Mouse (Mus musculus) megakaryocyte, embryonic 14.5 days (primary cell): ENCODE measurements around the gene Prrc2a. TPM values are rescaled to one million over a fixed set of nuclear protein-coding genes. Genes with fewer than 3 reads are reported as not detected.

Source experiments
- H3K27me3 ChIP-seq: replicated peaks from 2 replicates; pipeline ENCODE3; 2012; ENCODE audit warnings: inconsistent platforms
- H3K36me3 ChIP-seq: replicated peaks from 2 replicates; pipeline ENCODE3; 2012; ENCODE audit warnings: low read length, inconsistent platforms, mixed read lengths
- H3K4me1 ChIP-seq: 2 replicates; pipeline ENCODE4 v1.6.1; 2012; ENCODE audit warnings: inconsistent platforms
- H3K4me3 ChIP-seq: replicated peaks from 2 replicates; pipeline ENCODE3; 2012; ENCODE audit warnings: moderate library complexity, mild to moderate bottlenecking, inconsistent platforms
- H3K9me3 ChIP-seq: 2 replicates; pipeline ENCODE4 v1.6.1; 2012; ENCODE audit warnings: inconsistent platforms
- FLI1 ChIP-seq: IDR thresholded peaks from 2 replicates; pipeline ENCODE4 v1.6.1; 2012; ENCODE audit warnings: low read length, inconsistent platforms, mixed read lengths
- GATA1 ChIP-seq: IDR thresholded peaks from 3 replicates; pipeline ENCODE4 v1.6.1; 2012; ENCODE audit warnings: mixed read lengths, low read length, inconsistent platforms, borderline replicate concordance
- polyA plus RNA-seq: library from polyadenylated mRNA; stranded (reverse); fragments of >175 nt; gene quantifications from 2 replicates; pipeline ENCODE4 v1.2.3, GENCODE M21; 2012; ENCODE audit warnings: low replicate concordance; ENCODE audit not compliant: insufficient read depth

Prrc2a gene
- polyA plus RNA-seq, 1 experiment = 1,080 TPM

DNA sequence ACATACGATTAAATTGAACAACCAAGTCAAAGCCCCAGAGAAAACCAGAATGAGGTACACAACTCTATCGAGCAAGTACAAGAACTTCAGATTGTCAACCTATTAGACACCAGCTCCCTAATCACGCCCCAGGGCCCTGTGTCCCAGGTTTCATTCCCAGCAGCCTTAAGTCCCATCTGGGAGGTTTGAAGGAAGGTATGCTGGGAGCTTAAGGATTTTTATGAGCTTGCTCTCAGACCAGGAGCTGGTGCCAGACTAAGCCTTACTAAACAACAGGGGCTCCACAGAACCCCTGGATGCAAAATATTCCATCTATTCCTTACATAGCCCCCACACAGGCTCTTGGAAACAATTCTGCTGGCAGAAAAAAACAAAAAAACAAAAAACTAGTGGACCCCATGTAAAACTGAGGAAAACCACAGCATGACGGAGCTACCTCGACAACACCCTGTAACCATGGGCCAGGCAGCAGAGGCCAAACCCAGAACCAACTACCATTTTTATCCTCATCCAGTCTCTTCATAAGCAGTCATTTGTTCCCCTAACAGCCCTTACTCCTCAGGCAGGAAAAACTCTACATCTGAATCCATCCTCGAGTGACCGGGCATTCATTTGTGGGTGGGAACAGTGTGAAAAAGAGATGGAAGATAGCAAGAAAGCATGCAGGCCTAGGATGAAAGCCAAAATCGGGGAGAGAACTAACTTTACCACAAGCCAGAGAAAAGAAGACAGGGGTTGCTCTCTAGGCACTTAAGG is 1.2 kb downstream of the Prrc2a start:
- no peaks in the 10 kb centered on the region for H3K27me3 ChIP-seq
- peak overlapping the region; percentile 96 for H3K4me3 ChIP-seq
- TF ChIP-seq FLI1 (no peak), GATA1 (no peak)
- no peaks in the 10 kb centered on the region for H3K9me3 ChIP-seq
- peaks cover 55% of the 10 kb centered on the region for H3K4me1 ChIP-seq
- peaks cover 55% of the 10 kb centered on the region for H3K36me3 ChIP-seq

DNA sequence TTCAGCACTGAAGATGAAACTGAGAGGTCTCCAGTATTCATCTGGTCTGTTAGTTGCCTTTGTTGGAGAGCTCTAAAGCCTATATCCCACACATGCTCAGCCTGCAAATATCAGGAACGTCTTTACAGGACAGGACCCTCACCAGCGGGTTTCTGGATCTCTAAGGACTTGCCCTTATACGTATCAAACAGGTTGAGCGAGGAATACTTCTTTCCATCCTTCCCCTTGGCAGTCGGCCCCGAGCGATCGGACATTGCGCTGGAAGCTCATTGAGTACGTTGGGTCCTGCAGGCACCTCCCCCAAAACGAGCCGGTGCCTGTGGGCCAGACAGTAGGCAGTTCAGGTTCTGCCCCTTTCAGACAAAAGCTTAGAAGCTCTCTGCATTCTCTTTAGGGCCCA is 2.0 kb downstream of the Prrc2a start:
- TF ChIP-seq GATA1 (no peak), FLI1 (no peak)
- peak overlapping the region; percentile 96 for H3K4me3 ChIP-seq
- peaks cover 60% of the 10 kb centered on the region for H3K36me3 ChIP-seq
- H3K4me1 ChIP-seq = peaks cover 47% of the 10 kb centered on the region
- H3K9me3 ChIP-seq = no peaks in the 10 kb centered on the region
- no peaks in the 10 kb centered on the region for H3K27me3 ChIP-seq

DNA sequence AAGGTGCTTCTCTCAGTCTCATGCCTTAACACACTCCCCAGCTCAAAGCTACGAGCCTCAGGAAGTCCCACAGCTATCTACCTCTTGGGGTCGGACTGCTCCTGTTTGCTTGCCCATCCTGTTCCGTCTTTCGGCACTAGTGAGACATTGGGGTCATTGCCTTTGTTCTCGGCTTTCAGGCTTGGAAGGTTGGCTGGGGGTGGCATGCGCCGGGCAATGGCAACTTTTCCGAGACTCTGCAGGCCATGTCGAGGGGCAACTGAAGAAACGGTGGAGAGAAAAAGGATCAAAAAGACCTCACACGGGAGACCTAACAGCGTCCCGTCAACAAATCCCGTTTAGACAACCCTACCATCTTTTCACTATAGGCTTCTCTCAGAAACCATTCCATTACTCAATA is 2.6 kb downstream of the Prrc2a start:
- Histone ChIP-seq H3K27me3 (no peaks in the 10 kb centered on the region), H3K9me3 (no peaks in the 10 kb centered on the region), H3K4me1 (peaks cover 45% of the 10 kb centered on the region), H3K4me3 (peak overlapping the region; percentile 71), H3K36me3 (peaks cover 65% of the 10 kb centered on the region)
- TF ChIP-seq FLI1 (no peak), GATA1 (no peak)

DNA sequence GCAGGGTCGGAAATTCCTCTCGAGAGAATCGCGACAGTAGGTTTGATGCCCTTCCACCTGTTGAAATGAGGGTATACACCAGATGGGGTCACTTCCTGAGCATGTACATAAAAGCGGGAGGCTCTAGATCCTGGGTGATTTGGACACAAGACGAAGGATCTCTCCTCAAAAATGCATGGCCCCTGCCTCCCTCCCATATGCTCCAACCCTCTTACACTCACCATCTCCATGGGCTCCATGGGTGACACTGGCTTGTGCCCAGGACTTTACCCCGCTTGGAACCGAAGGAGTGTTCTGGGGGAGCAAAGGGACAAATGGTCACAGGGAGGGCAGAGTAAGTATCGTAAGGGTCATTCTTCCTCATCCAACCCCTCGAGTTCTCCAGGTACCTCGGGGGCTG is 3.3 kb downstream of the Prrc2a start:
- peak overlapping the region; percentile 26 for H3K4me3 ChIP-seq
- H3K36me3 ChIP-seq = peaks cover 72% of the 10 kb centered on the region
- H3K4me1 ChIP-seq = peaks cover 40% of the 10 kb centered on the region
- no peak for TF ChIP-seq GATA1
- TF ChIP-seq FLI1 = no peak
- no peaks in the 10 kb centered on the region for H3K9me3 ChIP-seq
- H3K27me3 ChIP-seq = no peaks in the 10 kb centered on the region

DNA sequence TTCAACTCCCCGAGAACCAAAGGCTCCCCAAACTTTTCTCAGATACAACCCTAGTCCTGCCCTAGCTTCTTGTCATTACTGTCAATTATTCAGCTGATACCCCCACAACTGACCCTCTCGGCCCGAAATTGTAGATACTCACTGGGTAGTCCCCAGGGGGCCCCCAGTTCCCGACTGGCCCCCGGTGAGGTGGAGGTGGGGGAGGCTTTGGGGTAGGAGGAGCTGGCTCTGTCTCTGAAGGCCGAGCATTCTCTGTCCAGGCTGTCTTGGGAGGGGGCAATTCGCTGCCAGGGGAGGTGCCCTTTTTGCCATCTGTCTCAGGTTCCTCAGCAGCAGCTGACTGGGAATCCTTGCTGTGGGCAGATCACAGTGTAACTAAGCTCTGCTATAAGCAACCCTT is 5.1 kb downstream of the Prrc2a start:
- Histone ChIP-seq H3K36me3 (peaks cover 90% of the 10 kb centered on the region), H3K4me1 (peaks cover 44% of the 10 kb centered on the region), H3K9me3 (no peaks in the 10 kb centered on the region), H3K27me3 (no peaks in the 10 kb centered on the region), H3K4me3 (no peak overlapping the region)
- TF ChIP-seq FLI1 (no peak), GATA1 (no peak)

DNA sequence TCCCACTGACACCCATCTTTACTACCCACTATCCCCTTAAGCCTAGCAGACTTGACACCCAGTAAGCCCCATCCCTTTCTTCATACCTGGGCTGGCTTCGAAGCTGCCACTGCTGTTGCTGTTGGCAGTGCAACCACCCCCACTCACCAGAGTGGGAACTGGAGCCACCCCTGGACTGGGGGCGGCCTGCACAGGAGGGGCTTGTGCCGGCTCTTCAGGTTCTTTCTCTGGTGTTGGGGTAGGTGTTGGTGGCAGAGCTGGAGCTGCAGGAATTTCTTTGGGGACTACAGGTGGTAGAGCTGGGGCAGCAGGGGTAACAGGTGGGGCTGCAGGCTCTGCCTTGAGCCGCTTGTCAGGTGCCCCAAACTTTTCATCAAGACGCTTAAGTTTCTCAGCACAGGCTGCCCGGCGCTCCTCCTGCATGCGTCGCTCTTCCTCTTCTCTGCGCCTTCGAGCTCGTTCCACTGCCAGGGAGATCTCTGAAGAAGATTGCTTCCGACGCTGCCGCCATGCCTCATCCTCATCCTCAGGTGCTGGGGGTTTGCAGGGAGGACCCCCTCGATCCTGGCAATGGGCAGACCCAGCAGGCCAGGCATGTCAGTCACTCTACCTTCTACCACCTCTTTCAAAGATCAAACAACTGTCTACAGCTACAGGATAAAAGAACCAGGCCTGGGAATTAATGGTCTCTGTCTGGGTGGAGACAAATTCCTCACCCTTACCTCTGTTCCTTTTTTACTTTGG is 5.7 kb downstream of the Prrc2a start:
- H3K27me3 ChIP-seq = no peaks in the 10 kb centered on the region
- no peaks in the 10 kb centered on the region for H3K9me3 ChIP-seq
- peaks cover 44% of the 10 kb centered on the region for H3K4me1 ChIP-seq
- TF ChIP-seq FLI1 = no peak
- TF ChIP-seq GATA1 = no peak
- peaks cover 96% of the 10 kb centered on the region for H3K36me3 ChIP-seq
- H3K4me3 ChIP-seq = no peak overlapping the region

DNA sequence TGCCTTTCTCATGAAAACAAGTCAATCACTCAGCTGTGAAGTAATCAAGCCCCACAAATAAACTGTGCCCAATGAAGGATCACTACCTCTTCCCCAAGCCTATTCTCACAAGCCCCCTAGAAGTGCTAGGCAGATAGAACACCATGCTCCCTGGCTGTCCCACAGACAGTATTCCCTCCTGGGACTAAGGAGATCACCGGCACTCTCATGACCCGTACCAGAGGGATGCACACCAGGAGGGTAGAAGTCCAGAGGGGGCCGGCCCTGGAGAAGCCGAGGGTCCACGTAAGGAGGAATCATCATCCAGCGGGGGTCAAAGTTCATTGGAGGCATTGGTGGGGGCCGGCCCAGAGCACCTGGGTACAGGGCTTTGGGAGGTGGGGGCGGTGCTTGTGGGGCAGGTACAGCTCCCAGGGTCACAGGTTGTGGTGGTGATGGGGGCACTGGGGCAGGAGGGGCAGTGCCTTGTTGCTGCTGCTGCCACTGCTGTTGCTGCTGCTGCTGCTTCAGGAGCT is 7.0 kb downstream of the Prrc2a start:
- H3K4me1 ChIP-seq = peaks cover 35% of the 10 kb centered on the region
- H3K9me3 ChIP-seq = no peaks in the 10 kb centered on the region
- no peak overlapping the region for H3K4me3 ChIP-seq
- peaks cover 100% of the 10 kb centered on the region for H3K36me3 ChIP-seq
- H3K27me3 ChIP-seq = no peaks in the 10 kb centered on the region
- no peak for TF ChIP-seq GATA1
- no peak for TF ChIP-seq FLI1

DNA sequence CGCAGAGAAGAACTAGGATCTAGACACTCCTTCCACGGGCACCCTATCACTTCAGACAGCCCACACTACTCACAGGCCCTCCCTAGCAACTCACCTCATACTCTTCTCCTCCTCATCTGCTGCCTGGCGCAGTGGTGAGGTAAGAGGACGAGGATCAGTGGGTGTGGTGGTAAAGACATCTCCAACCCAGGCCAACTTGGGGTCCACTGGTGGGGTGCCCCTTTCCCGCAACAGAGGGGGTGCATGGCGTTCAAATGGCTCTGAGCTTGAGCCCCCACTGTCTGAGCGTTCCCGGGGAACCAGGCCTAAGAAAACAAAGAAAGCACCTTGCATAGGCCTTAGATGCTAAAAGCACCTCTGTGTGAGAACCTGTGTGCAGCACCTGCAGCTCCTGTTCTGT is 7.4 kb downstream of the Prrc2a start:
- Histone ChIP-seq H3K36me3 (peaks cover 100% of the 10 kb centered on the region), H3K4me3 (peak overlapping the region; percentile 28), H3K4me1 (peaks cover 30% of the 10 kb centered on the region), H3K27me3 (no peaks in the 10 kb centered on the region), H3K9me3 (no peaks in the 10 kb centered on the region)
- TF ChIP-seq FLI1 = no peak
- no peak for TF ChIP-seq GATA1

DNA sequence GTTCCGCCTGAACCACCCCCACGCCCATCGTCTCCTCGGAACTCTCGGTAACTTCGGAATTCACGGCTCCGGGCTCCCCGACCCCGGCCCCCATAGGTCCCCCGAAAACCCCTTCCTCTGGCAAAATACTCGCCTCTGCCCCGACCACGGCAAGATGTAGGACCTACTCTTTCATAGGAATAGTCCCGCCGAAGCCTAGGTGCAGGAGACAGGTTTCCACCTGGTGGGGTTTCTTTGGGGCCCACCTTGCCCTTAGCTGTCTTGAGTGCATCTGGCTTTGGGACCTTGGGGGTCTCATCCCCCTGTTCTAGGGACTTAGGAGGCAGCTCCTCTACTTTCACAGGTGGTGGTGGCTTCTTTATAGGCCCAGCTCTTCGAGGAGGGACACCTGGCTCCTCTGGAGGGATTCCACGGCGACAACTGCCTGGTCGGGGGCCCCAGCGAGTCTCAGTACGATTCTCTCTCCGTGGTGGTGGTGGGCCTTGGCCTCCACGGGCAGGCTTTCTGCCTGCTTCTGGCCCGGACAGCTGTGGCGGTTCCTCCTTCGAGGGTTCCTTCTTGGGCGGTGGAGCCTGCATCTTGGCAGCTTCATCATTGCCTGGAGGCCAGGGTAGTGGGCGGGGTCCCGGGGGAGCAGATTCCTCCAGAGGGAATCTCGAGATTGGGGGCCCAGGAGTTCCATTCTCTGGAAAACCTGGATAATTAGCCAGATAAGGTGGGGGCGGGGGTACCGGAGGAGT is 8.1 kb downstream of the Prrc2a start:
- H3K27me3 ChIP-seq = no peaks in the 10 kb centered on the region
- no peak for TF ChIP-seq FLI1
- TF ChIP-seq GATA1 = no peak
- no peak overlapping the region for H3K4me3 ChIP-seq
- peaks cover 99% of the 10 kb centered on the region for H3K36me3 ChIP-seq
- peaks cover 24% of the 10 kb centered on the region for H3K4me1 ChIP-seq
- H3K9me3 ChIP-seq = no peaks in the 10 kb centered on the region

DNA sequence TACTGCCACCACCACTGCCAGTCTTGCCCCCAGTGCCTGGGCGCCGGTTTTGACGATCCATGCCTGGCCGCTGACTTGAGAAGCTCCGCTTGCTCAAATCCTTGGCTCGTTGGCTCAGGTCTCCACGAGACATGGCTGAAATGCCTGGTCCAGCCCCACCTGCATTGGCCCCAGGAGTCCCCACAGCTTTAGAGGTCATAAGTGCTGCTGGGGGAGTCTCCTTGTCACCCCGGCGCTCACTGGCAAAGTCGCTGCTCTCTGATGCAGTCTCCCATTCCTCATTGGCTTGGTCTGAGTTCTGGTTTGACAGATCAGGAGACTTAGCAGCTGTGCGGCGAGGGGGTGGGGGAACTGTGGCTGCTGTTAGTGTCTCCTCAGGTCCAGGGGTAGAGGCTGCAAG is 9.2 kb downstream of the Prrc2a start:
- Histone ChIP-seq H3K36me3 (peaks cover 98% of the 10 kb centered on the region), H3K9me3 (no peaks in the 10 kb centered on the region), H3K4me1 (peaks cover 13% of the 10 kb centered on the region), H3K4me3 (no peak overlapping the region), H3K27me3 (no peaks in the 10 kb centered on the region)
- TF ChIP-seq FLI1 (no peak), GATA1 (no peak)
